Mouse (Mus musculus) stomach, embryonic 15.5 days (tissue): ENCODE measurements at regions not wholly inside any gene's neighbourhood (a gene's known extent, or its start where the extent isn't known, plus 50 kb on each side); places are given as distances from the start of the nearest gene placed in this dataset.

Experiments
- ATAC-seq: fragments of 200-750 bp; cut with Nextera tagmentation; 2 replicates; pipeline ENCODE4 v1.8.0; 2017; ENCODE audit warnings: low read depth, moderate number of reproducible peaks, moderate TSS enrichment; ENCODE audit not compliant: insufficient read depth, low FRiP score
- H3K27ac ChIP-seq: fragments of 300-500 bp; sonication (generic); 2 replicates; pipeline ENCODE4 v1.5.1; 2015; ENCODE audit warnings: mild to moderate bottlenecking, inconsistent platforms
- H3K27me3 ChIP-seq: fragments of 300-500 bp; sonication (generic); replicated peaks from 2 replicates; pipeline ENCODE4 v1.6.1; 2015; ENCODE audit warnings: inconsistent platforms
- H3K36me3 ChIP-seq: fragments of 300-500 bp; sonication (generic); 2 replicates; pipeline ENCODE4 v1.6.1; 2015; ENCODE audit warnings: inconsistent platforms
- H3K4me1 ChIP-seq: fragments of 300-500 bp; sonication (generic); 2 replicates; pipeline ENCODE4 v1.6.1; 2015; ENCODE audit warnings: inconsistent platforms
- H3K4me2 ChIP-seq: fragments of 300-500 bp; sonication (generic); 2 replicates; pipeline ENCODE4 v1.6.1; 2015; ENCODE audit warnings: mild to moderate bottlenecking, inconsistent platforms
- H3K4me3 ChIP-seq: fragments of 300-500 bp; sonication (generic); replicated peaks from 2 replicates; pipeline ENCODE4 v1.5.1; 2015; ENCODE audit warnings: inconsistent platforms
- H3K9ac ChIP-seq: fragments of 300-500 bp; sonication (generic); 2 replicates; pipeline ENCODE4 v1.6.1; 2015; ENCODE audit warnings: inconsistent platforms
- H3K9me3 ChIP-seq: fragments of 300-500 bp; sonication (generic); 2 replicates; pipeline ENCODE4 v1.6.1; 2016; ENCODE audit warnings: inconsistent platforms
- WGBS: fragments of 180-500 bp; shearing (Covaris S2); methylation state at CpG from one replicate; pipeline ENCODE4 v1.1.7; 2015; 5-methylcytosine and 5-hydroxymethylcytosine counted together

DNA sequence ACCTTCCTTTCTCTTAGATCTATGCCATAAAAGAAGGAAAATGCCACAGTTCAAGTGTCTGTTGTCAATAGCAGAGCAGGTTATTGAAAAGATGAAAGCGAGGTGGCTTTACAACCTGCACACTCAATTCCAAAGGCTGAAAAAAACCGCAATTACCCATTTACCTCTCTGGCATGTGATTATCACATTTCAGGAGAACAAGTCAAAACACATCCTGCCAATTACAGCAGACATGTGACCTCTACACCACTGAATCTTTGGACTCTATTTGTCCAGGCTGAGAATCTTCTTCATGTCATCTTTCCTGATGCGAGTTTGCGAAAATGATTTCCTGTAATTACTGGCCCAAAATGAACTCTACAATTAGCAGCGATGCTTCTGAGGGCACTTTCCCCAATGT lies 338.8 kb downstream of the Eipr1 start:
- Histone ChIP-seq H3K9ac (no peak overlapping the region), H3K9me3 (no peaks in the 10 kb centered on the region), H3K27me3 (no peaks in the 10 kb centered on the region), H3K36me3 (no peaks in the 10 kb centered on the region), H3K4me1 (no peaks in the 10 kb centered on the region), H3K4me3 (no peak overlapping the region), H3K4me2 (no peak overlapping the region), H3K27ac (no peak overlapping the region)
- WGBS = 78% methylated on average over 5 of the region's 5 CpGs
- no peak for ATAC-seq

DNA sequence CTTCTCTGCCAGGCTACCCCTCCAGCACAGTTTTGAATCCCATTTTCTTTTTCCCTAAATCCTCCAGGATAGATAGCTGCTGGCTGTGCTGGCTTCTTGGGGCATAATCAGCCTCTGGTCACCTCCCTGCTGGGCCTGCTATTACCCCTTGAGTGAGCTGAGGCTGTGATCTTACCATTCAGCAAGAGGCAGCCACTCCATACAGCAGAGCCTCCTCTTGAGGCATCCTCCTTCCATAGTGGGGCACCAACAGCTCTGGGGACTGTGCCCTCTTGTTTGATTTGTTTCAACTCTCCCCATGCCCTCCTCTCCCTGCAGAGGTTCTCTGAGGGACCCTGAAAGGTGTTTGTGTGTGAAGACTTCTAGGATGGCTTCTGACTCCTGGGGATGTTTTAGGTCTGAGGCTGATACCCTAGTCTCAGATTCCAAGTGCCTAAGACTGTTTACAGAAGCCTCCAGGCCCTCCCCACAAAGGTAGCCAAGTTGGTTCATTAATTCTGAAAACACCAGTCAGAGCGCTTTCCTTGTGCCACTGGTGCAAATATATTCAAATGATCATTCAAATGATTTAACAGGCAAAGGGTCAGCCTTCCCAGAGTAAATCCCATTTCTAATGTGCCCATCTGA lies 343.9 kb downstream of the Eipr1 start:
- H3K27ac ChIP-seq = no peak overlapping the region
- 48% methylated on average over 1 of the region's 1 CpGs for WGBS

DNA sequence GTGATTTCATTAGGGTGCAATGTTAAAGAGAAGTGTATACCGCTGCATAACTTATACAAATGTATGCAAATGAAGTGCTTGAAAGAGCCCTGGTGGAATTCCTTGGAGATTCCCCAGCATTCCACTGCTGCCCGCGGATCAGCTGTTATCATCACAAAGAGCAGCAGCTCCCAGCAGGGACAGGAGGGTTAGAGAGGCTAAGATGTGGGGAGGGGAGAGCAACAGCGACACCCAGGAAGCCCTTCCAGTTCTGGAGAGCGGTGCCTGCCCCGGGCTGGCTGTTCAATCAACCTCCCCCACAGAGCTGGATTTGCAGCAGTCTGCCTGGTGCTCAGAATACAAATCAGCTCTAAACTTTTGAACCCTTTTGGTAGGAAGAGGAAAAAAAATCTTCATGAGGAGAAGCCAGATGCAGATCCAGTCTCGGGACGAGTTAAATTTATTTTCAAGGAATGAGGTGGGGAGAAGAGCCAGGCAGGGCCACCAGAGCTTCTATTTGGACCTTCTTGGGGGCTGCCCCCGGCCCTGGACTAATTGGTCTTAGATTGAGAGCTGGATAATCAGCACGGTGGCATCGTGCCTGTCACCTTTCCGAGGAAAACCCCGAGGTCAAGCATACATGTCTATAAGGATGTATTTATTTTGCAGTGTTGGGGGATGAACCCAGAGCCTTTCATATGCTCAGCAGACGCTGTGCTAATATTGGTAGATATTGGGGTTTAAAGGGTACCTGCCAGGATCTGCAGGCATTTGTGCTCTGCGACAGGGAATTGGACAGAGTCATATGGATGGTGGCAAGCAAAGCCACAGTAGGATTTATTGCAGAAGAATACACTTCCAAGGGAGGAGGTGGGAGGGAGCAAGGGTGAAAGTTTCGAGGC lies 344.7 kb downstream of the Eipr1 start:
- H3K4me1 ChIP-seq = peaks cover 5% of the 10 kb centered on the region; the same call in 1 of the 2 replicates
- H3K27ac ChIP-seq = no peak overlapping the region
- ATAC-seq = no peak
- H3K4me3 ChIP-seq = no peak overlapping the region
- no peaks in the 10 kb centered on the region for H3K9me3 ChIP-seq
- peak overlapping the region; percentile 10 for H3K4me2 ChIP-seq
- no peak overlapping the region for H3K9ac ChIP-seq
- no peaks in the 10 kb centered on the region for H3K36me3 ChIP-seq
- H3K27me3 ChIP-seq = no peaks in the 10 kb centered on the region
- WGBS = 9% methylated on average over 16 of the region's 16 CpGs

More for the DNA sequence above, 343.9 kb downstream of the Eipr1 start:
- Histone ChIP-seq H3K27me3 (no peaks in the 10 kb centered on the region), H3K4me1 (peaks cover 5% of the 10 kb centered on the region; the same call in 1 of the 2 replicates), H3K9me3 (no peaks in the 10 kb centered on the region), H3K4me3 (no peak overlapping the region), H3K36me3 (no peaks in the 10 kb centered on the region), H3K4me2 (0 out of 2 replicates have a peak overlapping the region, but pooled peaks have one; percentile 10), H3K9ac (no peak overlapping the region)
- no peak for ATAC-seq

DNA sequence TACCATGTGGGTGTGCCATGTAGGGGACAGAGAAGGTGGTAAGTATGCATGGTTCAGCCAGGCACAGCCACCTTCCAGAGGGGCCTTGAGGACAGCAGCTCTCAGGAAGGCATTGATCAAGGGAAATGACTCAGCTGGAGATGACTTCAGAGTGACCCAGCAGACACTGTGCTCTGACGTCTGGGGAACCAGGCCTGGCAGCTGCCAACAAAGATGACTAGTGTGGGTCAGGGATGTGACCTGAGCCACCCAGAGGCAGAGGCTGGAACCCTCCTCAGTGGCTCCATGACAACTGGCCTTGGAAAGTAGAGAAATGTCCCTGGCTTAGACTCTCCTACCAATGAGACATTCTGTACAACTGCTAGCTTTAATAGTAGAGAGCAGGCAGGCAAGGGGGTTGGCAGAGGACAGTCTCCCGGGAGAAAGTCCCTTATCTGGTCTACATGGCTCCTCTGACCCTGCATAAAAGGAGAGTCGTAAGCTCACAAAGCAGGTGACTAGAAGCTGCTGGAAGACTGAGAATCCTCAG lies 348.5 kb downstream of the Eipr1 start:
- no peak for ATAC-seq
- Histone ChIP-seq H3K27me3 (no peaks in the 10 kb centered on the region), H3K9me3 (no peaks in the 10 kb centered on the region), H3K9ac (no peak overlapping the region), H3K27ac (no peak overlapping the region), H3K4me1 (peaks cover 5% of the 10 kb centered on the region; the same call in 1 of the 2 replicates), H3K4me3 (no peak overlapping the region), H3K36me3 (no peaks in the 10 kb centered on the region), H3K4me2 (no peak overlapping the region)
- WGBS = 55% methylated on average over 3 of the region's 3 CpGs

DNA sequence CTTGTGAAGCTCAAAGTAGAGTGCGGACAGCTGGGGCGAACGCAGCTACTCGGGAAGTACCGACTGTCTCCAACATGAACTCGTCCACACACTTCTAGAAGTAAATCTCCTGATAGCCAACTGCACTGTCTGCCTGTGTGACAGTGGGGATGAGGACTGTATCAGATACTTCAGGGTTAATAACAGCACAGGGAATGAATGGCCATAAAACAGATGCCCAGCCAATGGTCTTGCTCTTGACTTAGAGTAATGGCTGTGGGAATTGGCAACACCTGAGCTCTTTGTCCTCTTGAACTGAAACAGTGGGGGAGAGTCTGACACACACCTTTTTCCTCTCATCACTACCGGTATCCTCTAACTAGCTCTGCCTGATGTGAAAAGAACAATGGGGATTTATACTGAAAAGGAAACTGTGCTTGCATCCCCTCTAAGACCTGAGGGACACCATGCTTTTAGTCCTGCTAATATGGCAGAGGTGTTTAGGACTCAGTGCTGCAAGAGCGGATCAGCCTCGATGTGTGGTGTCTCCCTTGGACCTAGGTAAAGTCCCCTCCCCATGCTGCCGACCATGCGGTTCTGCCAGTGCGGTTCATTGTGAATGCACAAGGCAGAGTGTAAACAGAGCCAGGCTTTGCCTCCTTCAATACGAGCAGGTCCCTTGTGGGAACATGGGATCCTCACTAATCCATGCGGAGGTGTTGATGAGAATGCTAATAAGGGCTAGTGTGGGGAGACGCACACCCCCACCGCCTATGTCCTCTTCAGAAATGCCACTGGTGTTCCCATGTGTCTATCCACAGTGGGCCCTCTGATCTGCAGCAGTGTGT lies 355.5 kb downstream of the Eipr1 start:
- no peaks in the 10 kb centered on the region for H3K27me3 ChIP-seq
- no peak overlapping the region for H3K4me2 ChIP-seq
- no peaks in the 10 kb centered on the region for H3K36me3 ChIP-seq
- no peak for ATAC-seq
- no peaks in the 10 kb centered on the region for H3K4me1 ChIP-seq
- no peak overlapping the region for H3K4me3 ChIP-seq
- no peak overlapping the region for H3K27ac ChIP-seq
- 71% methylated on average over 16 of the region's 16 CpGs for WGBS
- H3K9ac ChIP-seq = no peak overlapping the region
- H3K9me3 ChIP-seq = no peaks in the 10 kb centered on the region

DNA sequence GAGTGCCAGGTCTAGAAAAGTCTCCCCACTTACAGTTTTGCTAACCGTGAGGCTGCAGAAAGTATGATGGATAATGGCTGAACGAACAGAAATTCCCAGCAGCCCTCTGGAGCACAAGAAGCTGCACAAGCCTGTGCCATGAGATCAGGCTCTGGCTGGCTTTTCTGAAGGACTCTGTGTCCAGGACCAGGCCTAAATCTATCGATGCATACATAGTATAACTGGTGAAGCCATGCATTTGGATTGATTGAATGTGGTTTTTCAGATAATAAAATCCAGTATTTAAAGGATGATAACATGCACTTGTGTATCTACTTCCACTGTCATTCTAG lies 356.1 kb downstream of the Eipr1 start:
- Histone ChIP-seq H3K9me3 (no peaks in the 10 kb centered on the region), H3K27me3 (no peaks in the 10 kb centered on the region), H3K4me3 (no peak overlapping the region), H3K4me2 (no peak overlapping the region), H3K9ac (no peak overlapping the region), H3K4me1 (no peaks in the 10 kb centered on the region), H3K36me3 (no peaks in the 10 kb centered on the region), H3K27ac (no peak overlapping the region)
- WGBS = 65% methylated on average over 3 of the region's 3 CpGs
- ATAC-seq = no peak

DNA sequence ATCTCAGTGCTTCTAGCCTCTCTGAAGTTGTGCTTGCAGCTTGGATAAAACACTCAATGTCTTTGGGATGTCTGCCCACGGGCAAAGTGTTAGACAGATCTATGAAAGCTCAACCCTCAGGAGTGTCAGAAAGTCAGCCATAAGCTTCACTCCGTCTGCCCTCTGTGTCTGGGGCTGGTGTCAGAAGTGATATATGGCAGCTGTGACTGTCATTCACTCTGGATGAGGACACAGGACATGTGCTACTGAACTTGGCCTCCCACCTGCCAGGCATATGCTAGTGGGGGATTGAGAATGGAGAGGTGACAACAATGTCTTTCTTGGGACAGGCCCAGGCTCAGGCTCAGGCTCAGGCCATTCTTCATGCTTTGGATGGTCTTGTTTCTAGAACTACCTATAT lies 366.7 kb downstream of the Eipr1 start:
- no peak for ATAC-seq
- Histone ChIP-seq H3K36me3 (no peaks in the 10 kb centered on the region), H3K27me3 (no peaks in the 10 kb centered on the region)

DNA sequence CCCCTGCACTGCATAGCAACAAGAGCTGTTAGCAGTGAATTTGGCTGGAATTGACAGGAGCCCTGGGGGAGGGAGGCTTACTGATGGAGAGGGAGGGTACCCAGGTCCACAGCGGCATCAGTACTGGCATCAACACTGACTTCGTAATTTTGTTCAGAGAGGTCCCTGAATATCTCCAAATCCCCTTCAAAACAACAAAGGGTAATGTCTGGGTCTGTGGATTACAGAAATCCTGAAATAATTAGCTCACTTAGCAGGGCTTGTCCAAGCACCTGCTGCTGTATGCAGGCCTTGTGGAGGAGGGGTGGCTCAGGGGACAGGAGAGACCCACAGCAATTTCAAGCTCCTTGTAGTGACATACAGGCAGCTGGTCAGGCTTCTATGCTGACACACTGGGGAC lies 369.6 kb downstream of the Eipr1 start:
- 79% methylated on average over 2 of the region's 2 CpGs for WGBS
- no peak for ATAC-seq
- Histone ChIP-seq H3K27ac (no peak overlapping the region), H3K4me3 (no peak overlapping the region), H3K27me3 (no peaks in the 10 kb centered on the region), H3K4me1 (no peaks in the 10 kb centered on the region), H3K9me3 (no peaks in the 10 kb centered on the region), H3K4me2 (no peak overlapping the region), H3K36me3 (no peaks in the 10 kb centered on the region), H3K9ac (no peak overlapping the region)

More for the DNA sequence above, 366.7 kb downstream of the Eipr1 start:
- Histone ChIP-seq H3K9me3 (no peaks in the 10 kb centered on the region), H3K9ac (no peak overlapping the region), H3K27ac (no peak overlapping the region), H3K4me1 (no peaks in the 10 kb centered on the region), H3K4me3 (no peak overlapping the region), H3K4me2 (no peak overlapping the region)
- 61% methylated on average over 2 of the region's 2 CpGs for WGBS

DNA sequence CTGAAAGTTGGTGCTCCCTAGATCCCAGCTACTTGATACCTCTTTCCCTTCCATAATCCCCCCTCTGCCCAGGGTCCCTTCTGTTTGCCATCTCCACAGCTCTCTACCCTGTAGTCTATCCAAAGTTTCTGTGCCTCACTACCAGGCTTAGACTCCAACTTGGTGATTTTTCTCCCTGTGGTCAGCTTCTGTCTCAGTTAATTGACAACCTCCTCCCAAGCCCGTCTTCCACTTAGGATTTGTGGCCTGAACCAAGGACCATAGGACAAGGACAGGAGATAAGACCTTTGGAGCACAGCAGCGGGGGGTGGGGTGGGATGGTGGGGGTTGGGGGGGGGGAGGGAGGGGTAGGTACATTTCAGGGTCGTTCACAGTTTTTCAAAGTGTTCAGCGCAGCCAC lies 371.3 kb downstream of the Eipr1 start:
- 65% methylated on average over 4 of the region's 4 CpGs for WGBS

DNA sequence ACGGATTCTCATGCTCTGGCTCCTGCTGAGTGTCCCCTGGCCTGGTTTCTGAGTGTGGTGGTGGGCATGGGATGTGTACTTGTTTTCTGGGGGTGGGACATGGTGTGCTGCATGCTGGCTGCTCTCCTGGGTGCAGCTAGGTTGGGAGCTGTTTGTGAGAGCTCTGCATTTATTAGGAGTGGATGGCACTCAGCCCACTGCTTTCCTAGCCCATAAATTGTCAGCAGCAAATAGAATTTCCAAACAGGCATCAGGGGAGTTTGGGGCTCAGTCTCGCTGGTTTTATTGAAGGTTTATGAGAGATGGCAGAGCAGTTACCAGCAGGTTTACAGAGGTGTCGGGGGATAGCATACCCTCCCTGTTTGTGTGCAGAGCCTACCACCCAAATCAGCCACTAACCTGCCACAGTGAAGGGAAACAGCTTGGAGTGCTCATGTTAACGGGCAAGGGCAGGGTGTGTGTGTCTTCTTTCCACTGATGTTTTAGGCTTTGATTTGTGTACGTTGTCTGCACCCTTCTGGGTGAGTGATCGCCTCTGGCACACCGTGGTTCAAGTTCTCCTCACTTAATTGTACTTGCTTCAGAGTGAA lies 372.6 kb downstream of the Eipr1 start:
- H3K36me3 ChIP-seq = no peaks in the 10 kb centered on the region
- ATAC-seq = no peak
- no peak overlapping the region for H3K4me3 ChIP-seq
- no peaks in the 10 kb centered on the region for H3K27me3 ChIP-seq
- H3K9me3 ChIP-seq = no peaks in the 10 kb centered on the region
- 43% methylated on average over 7 of the region's 7 CpGs for WGBS
- no peak overlapping the region for H3K4me2 ChIP-seq
- no peak overlapping the region for H3K9ac ChIP-seq
- no peak overlapping the region for H3K27ac ChIP-seq
- H3K4me1 ChIP-seq = no peaks in the 10 kb centered on the region

More for the DNA sequence above, 371.3 kb downstream of the Eipr1 start:
- no peak overlapping the region for H3K9ac ChIP-seq
- no peak for ATAC-seq
- H3K4me2 ChIP-seq = no peak overlapping the region
- no peaks in the 10 kb centered on the region for H3K9me3 ChIP-seq
- no peaks in the 10 kb centered on the region for H3K27me3 ChIP-seq
- no peak overlapping the region for H3K27ac ChIP-seq
- H3K4me1 ChIP-seq = no peaks in the 10 kb centered on the region
- no peaks in the 10 kb centered on the region for H3K36me3 ChIP-seq
- H3K4me3 ChIP-seq = no peak overlapping the region

DNA sequence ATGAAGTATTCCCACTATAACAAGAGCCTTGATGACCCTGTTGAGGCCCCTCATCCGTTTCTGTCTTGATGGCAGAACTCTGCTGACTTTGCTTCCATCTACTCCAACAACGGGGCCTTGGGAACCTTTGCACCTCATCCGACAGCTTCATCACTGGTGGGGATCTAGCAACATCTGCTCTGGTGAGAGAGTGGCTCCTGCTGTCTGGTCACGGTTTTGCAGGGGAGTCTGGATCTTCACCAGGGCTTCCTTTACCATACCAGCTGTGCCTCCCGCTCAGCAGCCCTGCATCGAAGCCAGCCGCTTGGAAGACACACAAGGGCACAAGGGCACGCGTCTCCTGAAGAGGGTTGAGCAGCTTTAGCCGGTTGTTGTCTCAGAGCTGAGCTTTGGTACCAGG lies 377.2 kb downstream of the Eipr1 start:
- H3K27ac ChIP-seq = no peak overlapping the region
- no peak for ATAC-seq
- no peak overlapping the region for H3K4me2 ChIP-seq
- no peak overlapping the region for H3K4me3 ChIP-seq
- no peaks in the 10 kb centered on the region for H3K9me3 ChIP-seq
- H3K36me3 ChIP-seq = no peaks in the 10 kb centered on the region
- no peak overlapping the region for H3K9ac ChIP-seq
- no peaks in the 10 kb centered on the region for H3K4me1 ChIP-seq
- 36% methylated on average over 10 of the region's 10 CpGs for WGBS
- no peaks in the 10 kb centered on the region for H3K27me3 ChIP-seq
